Mouse (Mus musculus): ENCODE data around the gene Snx4.

- TF ChIP-seq CTCF (IDR thresholded peaks at IDR 0.05; ENCODE audit: low read depth, low read length) (no peak), POLR2A (IDR thresholded peaks at IDR 0.05; ENCODE audit: borderline replicate concordance, low read depth, low read length) (no peak)
Observed at GRCm38 (mm10) chr16:33343601-33344000, 92.4 kb downstream of the Snx4 start.

Measured in bone marrow macrophage, adult 2 months (primary cell).